Comparison of ENCODE assay signal across 30 mouse cellular contexts in the genomic region with DNA sequence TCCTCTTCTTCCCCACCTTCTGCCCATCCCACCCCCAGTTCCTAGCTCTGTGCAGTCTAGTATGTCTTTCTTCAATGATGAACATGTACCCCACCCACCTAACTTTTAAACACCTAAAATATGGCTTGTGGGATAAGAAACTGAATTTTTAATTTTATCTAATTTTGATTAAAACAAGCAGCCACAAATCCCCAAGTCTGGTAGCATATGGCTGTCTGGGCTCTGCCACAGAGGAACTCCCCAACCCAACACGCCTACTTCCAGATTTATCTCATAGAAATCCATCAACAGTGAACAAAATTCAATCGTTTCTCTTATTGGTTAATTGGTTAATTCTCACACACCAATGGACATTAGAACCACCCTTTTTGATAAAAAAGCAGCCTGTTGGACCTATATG. TPM values are rescaled to one million over a fixed set of nuclear protein-coding genes. Genes with fewer than 3 reads are reported as not detected.
"Had no signal": no experiment of that assay in that cellular context is flagged by ENCODE, and none has a peak within 500 bp of the region (broad histone marks: within the 10 kb centered on the region; RNA-seq: fewer than 3 reads in every experiment).

No protein-coding gene starts in this region.

- H3K9ac ChIP-seq: heart, embryonic 12.5 days; heart, embryonic 13.5 days; heart, embryonic 15.5 days; hindbrain, embryonic 12.5 days; hindbrain, embryonic 13.5 days; hindbrain, embryonic 14.5 days; hindbrain, embryonic 15.5 days; intestine, embryonic 15.5 days; kidney, embryonic 15.5 days had no signal

- H3K27ac ChIP-seq: heart, embryonic 10.5 days; heart, embryonic 13.5 days; heart, embryonic 15.5 days; hindbrain, embryonic 10.5 days; hindbrain, embryonic 12.5 days; hindbrain, embryonic 13.5 days; hindbrain, embryonic 14.5 days; hindbrain, embryonic 15.5 days; hindbrain, postnatal 0 days; intestine, embryonic 15.5 days; kidney, embryonic 15.5 days; kidney, postnatal 0 days; layer of hippocampus, adult 2 months; left cerebral cortex, adult 2 months had no signal

- H3K4me1 ChIP-seq: heart, embryonic 10.5 days; heart, embryonic 12.5 days; heart, embryonic 13.5 days; heart, embryonic 15.5 days; hindbrain, embryonic 10.5 days; hindbrain, embryonic 12.5 days; hindbrain, embryonic 13.5 days; hindbrain, embryonic 15.5 days; intestine, embryonic 15.5 days had no signal

- DNase-seq: heart, postnatal 10 days; heart, postnatal 14 days; heart, postnatal 36 days; heart, postnatal 4 days; kidney, adult 11 months; kidney, adult 18-20 months; kidney, adult 2 months; kidney, adult 8-10 months; kidney, adult 9 months; kidney, postnatal 10 days; kidney, postnatal 14 days; kidney, postnatal 25 days; kidney, postnatal 36 days; kidney, postnatal 4 days had no signal

- H3K27me3 ChIP-seq: heart, embryonic 12.5 days; heart, embryonic 15.5 days; hindbrain, embryonic 12.5 days; hindbrain, embryonic 13.5 days; hindbrain, embryonic 15.5 days; intestine, embryonic 15.5 days; kidney, embryonic 15.5 days had no signal

- H3K36me3 ChIP-seq: heart, embryonic 10.5 days; heart, embryonic 12.5 days; heart, embryonic 13.5 days; heart, embryonic 15.5 days; hindbrain, embryonic 12.5 days; hindbrain, embryonic 13.5 days; hindbrain, embryonic 15.5 days; intestine, embryonic 15.5 days; kidney, embryonic 15.5 days had no signal

- H3K4me3 ChIP-seq: heart, embryonic 10.5 days; heart, embryonic 12.5 days; heart, embryonic 13.5 days; heart, embryonic 15.5 days; hindbrain, embryonic 10.5 days; hindbrain, embryonic 12.5 days; hindbrain, embryonic 13.5 days; hindbrain, embryonic 15.5 days; intestine, embryonic 15.5 days; kidney, embryonic 15.5 days; layer of hippocampus, adult 2 months; left cerebral cortex, adult 2 months had no signal

RNA-seq across cellular contexts. Expression of gene Nr4a3, which starts 21.7 kb away (rescaled TPM):
- polyA plus RNA-seq: intestine, embryonic 14.5 days had no signal
